Mouse (Mus musculus): ENCODE results near the gene Pik3cb. TPM values are rescaled to one million over a fixed set of nuclear protein-coding genes. Genes with fewer than 3 reads are reported as not detected.

Gene Pik3cb
- polyA plus RNA-seq, 1 experiment from 2014 or later, result 4.1 TPM

DNA sequence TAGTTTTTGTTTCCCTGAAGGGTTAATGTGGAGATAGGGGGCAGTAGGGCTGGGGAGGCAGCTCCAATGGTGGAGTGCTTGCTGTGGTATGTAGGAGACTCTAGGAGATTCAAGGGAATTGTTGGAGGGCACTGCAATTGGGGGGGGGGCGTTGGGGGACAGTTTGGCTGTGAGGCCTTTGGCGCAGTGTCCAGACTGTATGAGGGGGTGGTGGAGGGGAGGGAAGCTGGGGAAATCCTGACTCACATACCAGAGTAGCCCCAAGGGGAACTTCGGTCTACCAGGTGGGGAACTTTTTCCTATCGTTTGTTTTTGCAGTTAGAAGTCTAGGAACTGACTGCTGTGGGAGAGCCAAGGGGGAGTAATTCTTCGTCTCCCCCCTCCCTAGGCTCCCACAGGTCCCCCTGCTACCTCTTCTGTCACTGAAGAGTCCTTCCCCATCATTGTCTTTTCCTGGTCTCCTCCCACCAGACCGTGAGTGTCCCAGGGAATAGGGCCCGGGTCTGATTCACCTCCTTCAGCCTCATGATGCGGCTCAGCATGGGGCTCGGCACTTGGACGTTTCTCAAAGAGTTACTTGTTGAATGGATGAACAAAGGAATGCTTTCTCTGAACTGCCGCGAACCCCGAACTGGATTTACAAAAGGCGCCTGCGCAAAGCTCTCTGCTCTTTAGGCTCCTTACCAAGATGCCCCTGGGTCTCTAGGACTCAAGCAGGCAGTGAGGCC, 23.2 kb upstream of the Pik3cb start:
- H3K36me3 ChIP-seq (ENCODE audit: insufficient read depth, low read length), result no peaks in the 10 kb centered on the region
- H3K9ac ChIP-seq (replicated peaks; ENCODE audit: low read depth), result no peak overlapping the region
- H3K4me2 ChIP-seq (replicated peaks; ENCODE audit: low read depth, low read length), result no peak overlapping the region
- ATAC-seq, result no peak
- 0 out of 2 replicates have a peak, but pooled peaks cover 2% of the 10 kb centered on the region for H3K4me1 ChIP-seq (ENCODE audit: insufficient read depth, low read depth, low read length)
- no peak overlapping the region for H3K4me3 ChIP-seq (ENCODE audit: low read depth, low read length)
- H3K27me3 ChIP-seq (replicated peaks; ENCODE audit: insufficient read depth, low read length), result no peaks in the 10 kb centered on the region
- no peak for TF ChIP-seq CTCF (IDR thresholded peaks at IDR 0.05)
- TF ChIP-seq EP300 (IDR thresholded peaks at IDR 0.05), result no peak
- 26% methylated on average over 14 of the region's 15 CpGs for WGBS
- no peaks in the 10 kb centered on the region for H3K9me3 ChIP-seq (ENCODE audit: low read length)
- no peak for DNase-seq (ENCODE audit: low spot score)
- H3K27ac ChIP-seq (ENCODE audit: low read length), result no peak overlapping the region

DNA sequence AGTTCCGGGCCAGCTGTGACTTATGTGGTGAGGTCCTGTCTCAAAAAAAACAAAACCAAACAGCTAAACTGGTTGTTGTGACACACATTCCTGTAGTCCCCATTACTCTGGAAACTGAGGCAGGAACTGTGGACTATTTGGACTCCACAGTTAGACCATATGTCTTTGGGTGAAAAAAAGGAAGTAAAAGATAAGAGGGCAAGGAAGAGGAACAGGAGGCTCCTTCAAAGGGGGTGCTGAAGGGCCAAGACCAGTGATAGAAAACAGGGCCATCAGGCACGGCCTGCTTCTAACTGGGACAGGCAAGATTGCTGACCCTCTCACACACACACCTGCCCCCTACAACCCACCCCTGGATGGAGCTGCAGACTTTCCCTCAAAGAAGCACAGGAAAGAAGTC, 22.4 kb upstream of the Pik3cb start:
- DNase-seq (ENCODE audit: low spot score), result no peak
- H3K27me3 ChIP-seq (replicated peaks; ENCODE audit: insufficient read depth, low read length), result no peaks in the 10 kb centered on the region
- WGBS, result 76% methylated on average over 2 of the region's 2 CpGs

DNA sequence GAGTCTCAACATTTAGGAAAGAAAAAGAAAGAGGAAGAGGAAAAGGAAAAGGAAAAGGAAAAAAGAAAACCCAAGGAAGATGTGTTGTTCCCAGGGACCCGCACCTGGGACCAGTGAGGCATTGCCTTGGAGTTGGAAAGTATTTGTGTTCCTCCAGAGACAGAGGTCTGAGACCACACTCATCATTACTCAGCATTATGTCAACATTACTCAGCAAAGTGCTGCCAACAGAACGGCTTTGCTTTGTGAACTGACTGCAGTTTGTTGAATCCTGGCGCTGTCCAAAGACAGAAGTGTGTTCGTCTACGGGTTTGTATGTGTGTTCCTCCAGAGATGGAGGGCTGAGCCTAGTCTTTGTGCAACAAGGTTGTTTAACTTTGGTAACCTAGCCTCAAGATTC, 20.4 kb upstream of the Pik3cb start:
- no peak for TF ChIP-seq EP300 (IDR thresholded peaks at IDR 0.05)
- Histone ChIP-seq H3K4me2 (replicated peaks; ENCODE audit: low read depth, low read length) (no peak overlapping the region), H3K4me3 (ENCODE audit: low read depth, low read length) (no peak overlapping the region), H3K27ac (ENCODE audit: low read length) (no peak overlapping the region), H3K9ac (replicated peaks; ENCODE audit: low read depth) (no peak overlapping the region), H3K4me1 (ENCODE audit: insufficient read depth, low read depth, low read length) (peaks cover 2% of the 10 kb centered on the region; the same call in 1 of the 2 replicates), H3K27me3 (replicated peaks; ENCODE audit: insufficient read depth, low read length) (no peaks in the 10 kb centered on the region), H3K9me3 (ENCODE audit: low read length) (no peaks in the 10 kb centered on the region), H3K36me3 (ENCODE audit: insufficient read depth, low read length) (no peaks in the 10 kb centered on the region)
- ATAC-seq (no peak), DNase-seq (ENCODE audit: low spot score) (no peak)
- WGBS, result 79% methylated on average over 5 of the region's 5 CpGs

More for the DNA sequence above, 22.4 kb upstream of the Pik3cb start:
- Histone ChIP-seq H3K4me1 (ENCODE audit: insufficient read depth, low read depth, low read length) (peaks cover 2% of the 10 kb centered on the region; the same call in 1 of the 2 replicates), H3K9me3 (ENCODE audit: low read length) (no peaks in the 10 kb centered on the region), H3K9ac (replicated peaks; ENCODE audit: low read depth) (no peak overlapping the region), H3K27ac (ENCODE audit: low read length) (no peak overlapping the region), H3K36me3 (ENCODE audit: insufficient read depth, low read length) (no peaks in the 10 kb centered on the region), H3K4me3 (ENCODE audit: low read depth, low read length) (no peak overlapping the region), H3K4me2 (replicated peaks; ENCODE audit: low read depth, low read length) (no peak overlapping the region)
- no peak for TF ChIP-seq EP300 (IDR thresholded peaks at IDR 0.05)
- TF ChIP-seq CTCF (IDR thresholded peaks at IDR 0.05), result no peak
- ATAC-seq, result no peak

DNA sequence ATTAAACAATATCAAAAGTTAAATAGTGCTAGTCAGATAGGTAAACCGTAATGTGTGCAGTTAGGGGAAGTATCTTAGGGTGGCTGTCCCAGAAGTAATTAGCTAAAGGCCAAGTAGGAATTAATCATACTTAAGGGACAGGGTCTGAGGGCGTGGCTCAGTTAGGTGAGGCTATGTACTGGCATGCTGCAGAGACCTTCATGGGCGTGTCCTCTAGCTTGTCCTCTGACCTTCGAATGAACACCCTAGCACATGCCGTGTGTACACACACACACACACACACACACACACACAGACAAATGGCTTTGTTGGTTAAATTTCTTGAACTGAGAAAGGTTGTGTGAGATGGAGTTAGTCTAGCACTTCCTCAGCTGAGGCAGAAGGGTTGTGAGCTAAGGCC, 19.5 kb upstream of the Pik3cb start:
- TF ChIP-seq CTCF (IDR thresholded peaks at IDR 0.05) (no peak), EP300 (IDR thresholded peaks at IDR 0.05) (no peak)
- H3K9me3 ChIP-seq (ENCODE audit: low read length), result no peaks in the 10 kb centered on the region
- DNase-seq (ENCODE audit: low spot score) (no peak), ATAC-seq (no peak)
- H3K4me2 ChIP-seq (replicated peaks; ENCODE audit: low read depth, low read length), result no peak overlapping the region
- no peak overlapping the region for H3K4me3 ChIP-seq (ENCODE audit: low read depth, low read length)
- 72% methylated on average over 5 of the region's 5 CpGs for WGBS
- peaks cover under 1% of the 10 kb centered on the region; the same call in 1 of the 2 replicates for H3K4me1 ChIP-seq (ENCODE audit: insufficient read depth, low read depth, low read length)
- H3K9ac ChIP-seq (replicated peaks; ENCODE audit: low read depth), result no peak overlapping the region
- no peaks in the 10 kb centered on the region for H3K27me3 ChIP-seq (replicated peaks; ENCODE audit: insufficient read depth, low read length)
- no peak overlapping the region for H3K27ac ChIP-seq (ENCODE audit: low read length)
- H3K36me3 ChIP-seq (ENCODE audit: insufficient read depth, low read length), result no peaks in the 10 kb centered on the region

DNA sequence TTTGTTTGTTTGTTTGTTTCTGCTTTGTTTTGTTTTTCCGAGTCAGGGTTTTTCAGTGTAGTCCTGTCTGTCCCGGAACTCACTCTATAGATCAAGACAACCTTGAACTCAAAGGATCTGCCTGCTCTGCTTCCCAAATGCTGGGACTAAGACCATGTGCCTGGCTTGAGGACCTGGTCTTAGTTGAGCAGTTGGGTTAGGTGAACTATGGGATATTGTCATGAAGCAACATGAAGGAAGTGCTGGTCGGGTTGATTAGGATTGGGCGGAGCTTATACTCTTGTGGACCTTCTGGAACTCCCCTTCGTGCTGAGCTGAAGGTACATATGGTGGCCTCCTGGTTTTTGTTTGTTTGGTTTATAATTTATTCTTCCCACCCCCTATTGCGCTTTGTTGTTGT, 18.3 kb upstream of the Pik3cb start:
- 77% methylated on average over 6 of the region's 6 CpGs for WGBS
- no peak for ATAC-seq

DNA sequence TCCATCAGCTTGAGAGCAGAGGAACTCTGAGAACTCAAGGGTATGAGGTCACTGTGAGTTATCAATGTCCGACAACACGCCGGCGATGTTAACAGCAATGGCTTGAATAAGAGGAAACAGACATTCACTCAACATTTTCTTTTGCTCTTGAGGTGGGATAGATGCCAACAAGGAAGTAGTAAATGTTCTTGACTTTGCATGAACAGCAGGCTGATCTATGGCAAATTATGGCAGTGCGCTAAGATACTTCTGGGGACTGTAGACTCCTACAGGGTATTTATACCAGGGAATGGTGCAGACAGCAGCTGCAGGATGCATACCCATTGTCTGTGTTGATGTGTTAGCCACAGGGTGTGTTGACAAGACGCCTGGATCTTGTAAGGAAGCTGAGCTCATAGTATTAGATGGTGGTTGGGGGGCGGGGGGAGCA, 17.8 kb upstream of the Pik3cb start:
- DNase-seq (ENCODE audit: low spot score), result peak; percentile 77
- Histone ChIP-seq H3K27ac (ENCODE audit: low read length) (no peak overlapping the region), H3K4me3 (ENCODE audit: low read depth, low read length) (no peak overlapping the region), H3K36me3 (ENCODE audit: insufficient read depth, low read length) (no peaks in the 10 kb centered on the region), H3K4me2 (replicated peaks; ENCODE audit: low read depth, low read length) (no peak overlapping the region), H3K4me1 (ENCODE audit: insufficient read depth, low read depth, low read length) (no peaks in the 10 kb centered on the region; the same call in 1 of the 2 replicates), H3K9ac (replicated peaks; ENCODE audit: low read depth) (no peak overlapping the region), H3K27me3 (replicated peaks; ENCODE audit: insufficient read depth, low read length) (no peaks in the 10 kb centered on the region), H3K9me3 (ENCODE audit: low read length) (no peaks in the 10 kb centered on the region)
- TF ChIP-seq CTCF (IDR thresholded peaks at IDR 0.05) (no peak), EP300 (IDR thresholded peaks at IDR 0.05) (no peak)
- 32% methylated on average over 7 of the region's 7 CpGs for WGBS
- peak; percentile 69 for ATAC-seq

More for the DNA sequence above, 18.3 kb upstream of the Pik3cb start:
- Histone ChIP-seq H3K9ac (replicated peaks; ENCODE audit: low read depth) (no peak overlapping the region), H3K4me3 (ENCODE audit: low read depth, low read length) (no peak overlapping the region), H3K4me1 (ENCODE audit: insufficient read depth, low read depth, low read length) (no peaks in the 10 kb centered on the region; the same call in 1 of the 2 replicates), H3K27me3 (replicated peaks; ENCODE audit: insufficient read depth, low read length) (no peaks in the 10 kb centered on the region), H3K9me3 (ENCODE audit: low read length) (no peaks in the 10 kb centered on the region), H3K36me3 (ENCODE audit: insufficient read depth, low read length) (no peaks in the 10 kb centered on the region), H3K4me2 (replicated peaks; ENCODE audit: low read depth, low read length) (no peak overlapping the region), H3K27ac (ENCODE audit: low read length) (no peak overlapping the region)
- no peak for DNase-seq (ENCODE audit: low spot score)
- TF ChIP-seq EP300 (IDR thresholded peaks at IDR 0.05), result no peak
- TF ChIP-seq CTCF (IDR thresholded peaks at IDR 0.05), result no peak
